Mouse (Mus musculus) cerebellum, adult 11 months (tissue): ENCODE results near the gene Lrrc3.
"Not testable (repeated sequence)": the region's sequence is repeated elsewhere in the genome, so short reads cannot be mapped to it uniquely, and the experiment has no call there.

Source experiments
- DNase-seq: peaks from one replicate; pipeline ENCODE4 v3.0.0; 2022

The Lrrc3 gene

GRCm38 (mm10) chr10:77902211-77902893 lies at the start of gene Lrrc3:
Lrrc3 (minus strand) TSS chr10:77902536.
- peak; percentile 39 for DNase-seq

- not testable (repeated sequence) for DNase-seq
Measured at GRCm38 (mm10) chr10:77950468-77950867, 48.1 kb upstream of the Lrrc3 start.

GRCm38 (mm10) chr10:77939685-77940084 lies 37.3 kb upstream of the Lrrc3 start:
- no peak for DNase-seq

- DNase-seq = no peak
Measured at GRCm38 (mm10) chr10:77927375-77927774, 25.0 kb upstream of the Lrrc3 start.

- DNase-seq = peak; percentile 37
Measured at GRCm38 (mm10) chr10:77926140-77926539, 23.8 kb upstream of the Lrrc3 start.

DNA sequence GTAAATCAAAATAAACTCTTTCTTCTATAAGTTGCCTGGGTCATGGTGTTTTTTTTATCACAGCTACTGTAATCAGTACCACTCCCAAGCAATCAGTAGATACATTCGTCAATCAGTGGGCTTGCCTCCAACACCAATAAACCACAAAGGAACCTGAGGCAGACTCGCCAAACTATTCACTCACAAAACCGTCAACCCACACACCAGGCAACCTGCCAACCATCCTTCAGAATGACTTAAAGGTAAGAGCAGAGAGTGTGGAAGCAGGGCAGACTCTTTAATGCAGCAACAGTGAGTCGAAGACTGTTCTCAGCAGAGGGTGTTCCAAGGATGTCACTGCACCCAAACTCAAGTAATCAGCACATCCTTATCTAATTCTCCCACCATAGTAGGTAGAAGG lies 20.3 kb upstream of the Lrrc3 start:
- no peak for DNase-seq

DNA sequence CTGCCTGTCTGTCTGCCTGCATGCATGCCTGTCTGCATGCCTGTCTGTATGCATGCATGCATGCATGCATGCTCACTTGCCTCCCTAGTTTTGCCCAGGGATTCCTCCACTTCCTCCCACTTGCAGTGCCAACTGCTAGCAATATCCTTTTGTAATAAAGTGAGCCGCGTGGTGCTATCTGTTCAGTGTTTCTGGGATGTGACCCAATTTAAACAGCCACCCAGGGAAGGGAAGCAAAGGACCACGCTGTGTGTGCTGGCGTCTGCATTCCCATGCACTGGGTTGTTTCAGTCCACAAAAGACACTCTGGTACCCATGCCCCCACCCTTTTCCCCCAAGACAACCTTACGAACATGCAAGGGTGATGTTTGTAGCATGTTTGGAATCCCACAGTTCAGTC lies 18.7 kb upstream of the Lrrc3 start:
- DNase-seq = no peak

- peak; percentile 35 for DNase-seq
Measured at GRCm38 (mm10) chr10:77916636-77917335, 14.4 kb upstream of the Lrrc3 start.

DNA sequence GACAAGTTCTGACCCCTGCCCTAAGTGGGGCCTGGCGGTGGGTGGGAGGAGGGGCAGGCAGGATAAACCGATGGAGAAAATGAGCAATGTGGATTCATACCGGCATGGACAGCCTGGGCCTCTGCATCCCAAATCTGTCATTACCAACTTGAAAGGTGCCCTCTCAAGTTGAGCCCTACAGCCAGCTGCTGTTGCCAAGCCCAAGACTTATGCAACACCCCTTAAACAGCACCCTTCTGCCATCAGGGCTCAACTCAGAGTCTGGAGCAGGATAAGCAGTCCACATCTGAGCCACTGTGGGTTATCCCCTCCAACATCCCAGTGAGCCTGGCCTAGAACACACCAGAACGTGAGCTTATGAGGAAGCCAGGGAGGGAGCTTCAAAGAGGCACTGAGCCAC lies 11.0 kb upstream of the Lrrc3 start:
- DNase-seq = no peak

DNA sequence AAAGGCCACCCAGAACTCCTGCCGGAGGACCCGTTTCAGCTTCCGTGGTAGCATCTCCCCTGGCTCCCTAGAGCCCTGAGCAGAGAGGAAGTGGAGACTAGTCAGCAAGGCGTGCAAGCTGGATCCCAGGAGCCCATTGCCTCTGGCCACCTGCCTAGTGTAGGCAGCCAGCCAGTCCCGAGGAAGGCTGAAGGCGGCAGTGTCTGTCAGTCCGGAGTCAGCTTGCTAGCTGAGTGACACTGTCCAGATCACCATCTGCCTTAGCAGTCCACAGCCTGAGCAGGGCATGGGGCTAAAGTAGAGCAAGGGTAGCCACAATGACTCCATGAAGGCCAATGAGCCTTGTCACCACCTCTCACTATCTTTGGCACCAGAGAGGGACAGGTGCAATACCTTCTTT lies 10.3 kb upstream of the Lrrc3 start:
- DNase-seq = no peak

DNA sequence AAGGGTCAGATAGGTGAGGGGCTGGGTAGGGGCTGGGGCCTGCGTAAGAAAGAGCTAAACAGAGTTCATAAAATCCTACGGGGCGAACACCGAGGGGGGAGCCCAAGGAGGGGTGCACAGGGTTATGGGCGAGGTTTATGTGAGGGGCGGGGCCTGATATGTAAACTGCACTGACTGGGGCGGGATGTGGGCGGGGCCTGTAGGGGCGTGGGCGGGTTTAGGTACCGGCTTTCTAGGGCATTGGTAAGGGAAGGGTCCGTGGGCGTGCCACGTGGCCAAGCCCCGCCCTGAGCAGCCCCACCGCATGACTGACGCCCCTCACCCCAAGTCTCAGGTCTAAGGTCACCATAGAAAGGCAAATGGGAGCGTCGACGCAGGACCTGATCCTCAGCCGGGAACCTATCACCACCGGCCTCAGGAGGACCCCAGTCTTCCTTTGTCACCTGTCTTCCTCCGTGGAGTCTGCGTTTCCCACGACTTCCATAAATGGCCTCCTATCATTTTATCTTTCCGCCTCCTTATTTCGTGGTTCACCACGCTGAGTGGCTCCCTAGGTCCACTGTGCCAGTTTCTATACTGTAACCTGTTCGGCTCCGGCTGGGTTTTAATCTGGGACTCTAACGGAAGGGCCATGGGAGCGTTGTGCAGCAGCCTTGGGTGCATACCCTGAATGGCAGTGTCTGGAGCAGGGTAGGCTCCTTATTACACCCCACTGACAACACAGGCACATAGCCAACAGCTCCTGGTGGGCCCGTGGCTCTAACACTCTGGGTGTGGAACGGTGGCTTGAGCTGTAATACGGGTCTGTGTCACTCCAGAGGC lies 769 bp upstream of the Lrrc3 start:
- peak; percentile 42 for DNase-seq

DNA sequence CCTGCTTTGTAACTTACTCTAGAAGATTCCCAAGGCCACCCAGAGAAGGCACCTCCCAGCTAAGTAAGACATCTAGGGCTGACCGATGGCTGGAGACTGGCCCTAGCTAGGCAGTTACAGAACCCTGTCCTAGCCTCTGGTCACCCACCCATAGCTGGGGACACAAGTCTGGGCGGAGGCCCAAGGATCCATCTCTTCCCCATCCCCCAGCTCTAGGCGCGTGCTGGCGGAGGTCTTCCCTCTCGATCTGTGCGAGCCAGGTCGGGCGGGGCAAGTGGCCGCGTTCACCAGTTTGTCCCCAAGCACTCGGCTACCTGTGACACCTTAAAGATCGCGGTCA lies 495 bp downstream of the Lrrc3 start:
- DNase-seq = peak; percentile 20

DNA sequence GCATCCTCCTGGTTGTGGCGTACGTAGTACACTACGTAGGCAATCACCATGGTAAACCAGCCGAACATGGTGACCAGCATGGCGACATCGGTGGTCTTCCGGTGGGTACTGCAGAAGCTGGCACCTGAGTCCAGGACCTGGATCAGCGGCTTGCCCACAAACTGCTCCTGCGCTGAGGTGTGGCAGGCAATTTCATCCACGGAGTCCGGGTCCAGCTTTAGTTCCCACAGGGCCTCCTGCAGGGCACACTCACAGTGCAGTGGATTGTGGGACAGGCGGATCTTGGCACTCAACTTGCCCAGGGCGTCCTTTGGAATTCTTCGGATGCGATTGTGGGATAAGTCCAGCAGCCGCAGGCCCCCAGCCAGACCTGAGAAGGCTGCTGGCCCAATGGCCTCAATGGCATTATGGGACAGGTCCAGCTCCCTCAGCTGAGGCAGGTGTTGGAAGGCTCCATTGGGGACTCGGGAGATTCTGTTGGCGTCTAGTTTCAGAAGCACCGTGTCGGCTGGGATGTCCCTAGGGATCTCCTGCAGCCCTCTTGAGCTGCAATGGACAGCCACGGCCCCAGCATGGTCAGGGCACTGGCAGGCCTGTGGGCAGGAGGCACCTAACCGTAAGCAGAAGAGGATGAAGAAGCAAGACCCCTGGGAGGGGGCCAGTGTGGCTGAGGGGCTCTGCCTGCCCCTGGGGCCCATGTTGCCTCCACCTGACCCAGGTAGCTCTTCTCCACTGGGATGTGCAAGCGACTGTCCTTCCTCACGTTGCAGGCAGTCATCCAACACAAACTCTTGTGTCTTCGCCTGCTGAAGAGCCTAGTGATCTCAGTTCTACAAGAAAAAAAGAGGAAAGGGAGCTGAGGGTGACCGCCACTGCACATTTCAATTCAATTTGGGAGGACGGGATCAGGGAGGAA lies 1.2 kb downstream of the Lrrc3 start:
- DNase-seq = no peak

- no peak for DNase-seq
Measured at GRCm38 (mm10) chr10:77900126-77900525, 2.2 kb downstream of the Lrrc3 start.

DNA sequence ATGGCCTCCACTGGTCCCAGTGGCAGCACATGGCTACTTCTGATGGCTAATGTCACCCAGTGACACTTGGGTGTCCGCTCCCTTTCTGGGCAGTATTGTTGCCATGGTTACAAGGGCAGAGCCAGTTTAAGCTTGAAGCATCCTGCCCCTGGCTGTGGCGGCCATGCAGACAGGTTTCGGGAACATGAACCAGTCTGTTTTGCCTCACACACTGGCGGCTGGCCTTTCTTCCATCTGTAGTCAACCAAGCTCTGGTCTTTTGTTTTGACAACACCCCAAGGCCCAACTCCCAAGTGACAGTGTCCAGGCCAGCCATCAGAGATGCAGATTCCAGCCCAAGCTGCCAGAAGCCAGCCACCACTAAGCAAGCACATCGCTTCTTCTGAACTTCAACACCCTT lies 6.8 kb downstream of the Lrrc3 start:
- no peak for DNase-seq

DNA sequence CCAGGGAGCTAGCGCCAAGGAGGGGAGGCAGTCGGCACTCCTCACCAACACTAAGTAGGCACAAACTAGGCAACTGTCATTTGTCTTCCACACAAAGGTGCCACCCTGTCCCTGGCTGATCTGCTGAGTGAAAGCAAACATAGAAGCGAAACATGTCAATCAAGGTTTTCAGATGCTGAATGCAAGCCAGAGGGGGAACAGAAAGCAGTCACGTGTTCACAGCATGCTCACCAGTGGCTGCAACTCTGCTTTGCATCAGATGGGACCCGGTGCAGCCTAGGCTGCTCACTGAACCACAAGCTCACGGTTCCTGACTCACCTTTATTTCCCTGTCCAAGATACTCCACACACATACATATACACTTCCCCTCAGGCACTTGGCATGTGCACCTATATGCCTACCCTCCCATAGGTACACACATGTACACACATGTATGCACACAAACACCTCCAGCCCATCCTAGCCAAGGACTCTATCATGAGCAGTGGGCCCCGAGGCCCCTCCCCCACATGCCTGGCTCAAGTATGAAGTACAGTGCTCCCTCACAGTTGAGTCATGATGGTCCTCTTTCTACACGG lies 11.3 kb downstream of the Lrrc3 start:
- DNase-seq = no peak

DNA sequence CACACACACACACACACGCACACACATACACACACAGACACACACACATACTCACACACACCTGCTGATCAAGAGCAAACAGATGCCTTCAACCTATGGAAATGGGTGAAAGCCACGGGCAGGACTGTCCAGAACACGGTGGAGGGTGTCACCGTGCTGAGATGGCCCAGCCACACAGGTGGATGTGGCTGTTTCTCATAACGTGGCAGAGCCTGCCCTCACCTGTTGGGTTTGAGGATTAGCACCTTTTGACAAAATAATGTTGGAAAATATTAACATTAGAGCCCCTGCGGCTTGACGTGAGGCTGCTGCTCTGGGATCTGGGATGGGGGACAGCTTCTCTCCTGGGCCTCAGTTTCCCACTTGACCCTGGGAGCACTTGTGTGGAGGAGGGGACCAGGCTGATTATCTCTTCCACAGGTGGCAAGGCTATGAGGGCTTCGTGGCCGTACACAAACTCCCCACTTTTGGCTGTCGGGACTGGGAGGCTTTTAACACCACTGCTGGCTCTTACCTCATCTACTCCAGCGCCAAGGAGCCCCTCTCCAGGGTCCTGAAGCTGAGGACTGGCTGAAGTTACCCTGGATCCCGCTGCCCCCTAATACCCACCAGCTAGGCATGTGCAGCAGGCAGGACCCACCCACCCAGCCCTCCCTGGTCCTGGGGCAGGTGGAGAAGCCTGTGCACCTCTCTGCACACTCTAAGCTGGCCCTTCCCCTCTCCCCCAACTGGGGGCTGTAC lies 16.2 kb downstream of the Lrrc3 start:
- no peak for DNase-seq

DNA sequence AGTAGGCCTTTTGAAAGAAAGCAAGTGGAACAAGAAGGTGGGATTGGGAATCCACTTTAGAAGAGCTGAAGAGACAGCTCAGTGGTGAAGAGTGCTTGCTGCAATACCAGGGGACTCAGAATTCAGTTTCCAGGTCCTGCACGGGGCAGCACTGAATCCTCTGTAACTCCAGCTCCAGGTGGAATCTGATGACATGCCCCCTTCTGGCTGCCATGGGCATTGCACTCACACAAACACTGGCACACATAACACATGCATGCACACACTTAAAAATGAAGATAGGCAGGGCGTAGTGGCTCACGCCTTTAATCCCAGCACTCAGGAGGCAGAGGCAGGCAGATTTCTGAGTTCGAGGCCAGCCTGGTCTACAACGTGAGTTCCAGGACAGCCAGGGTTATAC lies 19.8 kb downstream of the Lrrc3 start:
- DNase-seq = no peak

DNA sequence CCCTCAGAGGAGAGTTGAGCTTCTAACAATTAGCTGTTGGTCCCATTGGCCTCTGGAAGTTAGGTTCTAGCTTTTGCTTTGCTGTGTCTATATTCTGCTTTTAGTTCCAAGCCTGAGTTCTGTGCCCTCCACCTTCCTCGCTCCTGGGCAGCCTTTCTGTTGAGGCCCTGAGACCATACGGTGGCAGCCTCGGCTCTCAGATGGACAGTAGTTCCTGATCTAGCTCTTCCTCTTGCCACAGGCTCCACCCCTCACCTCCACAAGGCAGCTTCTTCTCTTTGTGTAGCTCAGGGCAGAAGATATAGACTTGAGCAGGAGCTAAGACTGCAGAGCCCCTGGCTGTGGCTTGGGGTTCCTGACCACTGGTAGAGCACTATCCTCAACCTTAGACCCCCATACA lies 22.0 kb downstream of the Lrrc3 start:
- DNase-seq = no peak

GRCm38 (mm10) chr10:77878985-77879384 lies 23.4 kb downstream of the Lrrc3 start:
- DNase-seq = no peak

DNA sequence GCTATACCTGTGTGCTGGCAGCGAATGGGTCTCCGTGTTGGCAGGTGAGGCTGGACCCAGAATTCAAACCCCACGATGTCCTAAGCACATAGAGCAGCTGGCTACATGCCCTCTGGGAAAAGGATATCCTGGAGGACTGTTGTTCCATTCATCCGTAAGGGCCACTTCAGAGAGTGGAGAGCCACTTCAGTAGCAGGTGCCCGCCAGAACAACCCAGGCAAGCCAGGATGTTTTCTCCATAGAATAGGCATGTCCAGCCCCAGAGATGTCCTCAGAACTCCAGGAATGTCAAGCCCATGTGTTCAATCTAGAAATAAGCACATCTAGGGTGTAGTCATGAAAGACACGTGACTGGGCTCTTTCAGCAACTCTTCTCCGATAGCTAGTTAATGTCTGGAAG lies 32.7 kb downstream of the Lrrc3 start:
- DNase-seq = no peak

- no peak for DNase-seq
Measured at GRCm38 (mm10) chr10:77867546-77867945, 34.8 kb downstream of the Lrrc3 start.
